ENCODE assay signal across 9 mouse cellular contexts in the genomic region with DNA sequence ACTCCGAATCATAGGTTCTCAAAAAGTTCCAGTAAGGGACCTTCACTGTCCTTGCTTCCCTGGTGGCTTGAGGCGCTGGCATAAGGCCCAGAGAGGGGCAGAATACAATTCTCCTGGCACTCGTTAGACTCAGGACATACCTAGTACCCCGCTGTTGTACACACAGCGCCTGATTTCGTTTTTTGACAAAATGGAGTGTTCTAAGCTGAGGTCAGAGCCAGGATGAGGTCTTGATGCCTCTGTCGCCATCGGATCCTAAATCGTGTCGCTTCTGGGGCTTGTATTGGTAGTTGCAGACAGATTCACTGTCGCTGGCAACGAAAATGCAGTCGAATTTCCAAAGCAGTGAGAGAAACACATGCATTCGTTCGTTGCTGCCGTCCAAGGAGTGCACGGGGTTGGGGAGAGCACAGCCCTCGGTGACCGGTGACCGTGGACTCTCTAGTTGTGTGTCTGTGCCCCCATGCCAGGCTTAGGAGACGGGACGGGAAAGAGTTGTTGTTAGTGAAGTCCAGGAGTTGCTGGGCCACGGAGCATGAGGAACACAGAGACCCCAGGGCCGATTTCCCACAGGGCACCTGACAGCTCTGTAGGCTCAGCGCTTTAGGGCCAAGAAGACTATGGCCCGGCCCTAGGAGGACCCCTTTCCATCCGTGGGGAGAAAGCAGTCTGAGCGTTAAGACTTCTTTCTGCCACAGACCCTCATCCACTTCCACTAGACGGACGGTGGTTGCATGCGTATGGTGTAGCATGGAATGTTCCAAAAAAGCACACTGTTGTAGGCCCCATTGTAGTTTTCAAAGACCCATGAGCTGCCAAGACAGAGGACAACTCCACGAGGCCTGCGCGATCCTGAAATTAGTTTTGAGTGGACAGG. TPM values are rescaled to one million over a fixed set of nuclear protein-coding genes. Genes with fewer than 3 reads are reported as not detected.
A peak's percentile ranks its signal among the peaks of the same experiment; 100 is the strongest.
DNase-seq lines count a peak whose midpoint lies in the region; ATAC-seq and TF ChIP-seq lines count a peak whose summit lies in the region.
"Had no signal": no experiment of that assay in that cellular context is flagged by ENCODE, and none has a peak within 500 bp of the region (broad histone marks: within the 10 kb centered on the region; RNA-seq: fewer than 3 reads in every experiment).

No protein-coding gene starts in this region.

- peak overlapping the region; percentile 64 for H3K4me2 ChIP-seq in embryonic facial prominence, embryonic 13.5 days
- 0 out of 2 replicates have a peak overlapping the region, but pooled peaks have one; percentile 80 for H3K4me2 ChIP-seq in liver, postnatal 0 days (ENCODE audit: low read depth, low read length)

- no peaks in the 10 kb centered on the region for H3K9me3 ChIP-seq in embryonic facial prominence, embryonic 13.5 days
- H3K9me3 ChIP-seq in liver, postnatal 0 days (ENCODE audit: low read length): no peaks in the 10 kb centered on the region

- no peak for ATAC-seq in embryonic facial prominence, embryonic 13.5 days (ENCODE audit: insufficient number of reproducible peaks, insufficient read depth, low FRiP score, low TSS enrichment, low read depth)
- ATAC-seq in liver, postnatal 0 days: no peak

- WGBS in embryonic facial prominence, embryonic 13.5 days: 8% methylated on average over 34 of the region's 34 CpGs
- 46% methylated on average over 34 of the region's 34 CpGs for WGBS in liver, postnatal 0 days (ENCODE audit: insufficient replicate concordance)

- H3K4me3 ChIP-seq in embryonic facial prominence, embryonic 13.5 days: peak overlapping the region; percentile 49; the same call in 1 of the 2 replicates
- peak overlapping the region; percentile 53; the same call in 1 of the 2 replicates for H3K4me3 ChIP-seq in liver, postnatal 0 days (ENCODE audit: low read depth, low read length)

- no peak for TF ChIP-seq CTCF in liver, postnatal 0 days (IDR thresholded peaks at IDR 0.05; ENCODE audit: low read depth)

- peaks cover 99% of the 10 kb centered on the region for H3K27me3 ChIP-seq in embryonic facial prominence, embryonic 13.5 days
- H3K27me3 ChIP-seq in liver, postnatal 0 days (ENCODE audit: insufficient read depth, low read length): peaks cover 86% of the 10 kb centered on the region

- no peak overlapping the region for H3K9ac ChIP-seq in embryonic facial prominence, embryonic 13.5 days
- H3K9ac ChIP-seq in liver, postnatal 0 days (replicated peaks): no peak overlapping the region

- no peaks in the 10 kb centered on the region for H3K36me3 ChIP-seq in embryonic facial prominence, embryonic 13.5 days
- no peaks in the 10 kb centered on the region for H3K36me3 ChIP-seq in liver, postnatal 0 days (replicated peaks; ENCODE audit: insufficient read depth, low read length)

- H3K27ac ChIP-seq in embryonic facial prominence, embryonic 13.5 days: no peak overlapping the region
- H3K27ac ChIP-seq in liver, postnatal 0 days (ENCODE audit: low read depth): no peak overlapping the region

- no peak for TF ChIP-seq EP300 in liver, postnatal 0 days (IDR thresholded peaks at IDR 0.05; ENCODE audit: low read depth)

- peak; percentile 24 to 80 for DNase-seq in cerebellum, postnatal 25 days
- DNase-seq in cerebellum, adult 9-10 months: no peak
- DNase-seq in kidney, postnatal 14 days: peak; percentile 26
- DNase-seq in kidney, adult 11 months: no peak
- no peak for DNase-seq in liver, postnatal 0 days
- no peak for DNase-seq in thymus, postnatal 10 days (ENCODE audit: low spot score in 2 of 2)
- DNase-seq in right cerebral cortex, adult 2 months (ENCODE audit: low spot score in 2 of 2): no peak

- H3K4me1 ChIP-seq in embryonic facial prominence, embryonic 13.5 days: peaks cover 78% of the 10 kb centered on the region
- H3K4me1 ChIP-seq in liver, postnatal 0 days (ENCODE audit: insufficient read depth): peaks cover 14% of the 10 kb centered on the region

RNA-seq across cellular contexts. Expression of gene Runx3, which starts 30.9 kb away (rescaled TPM):
- polyA plus RNA-seq in embryonic facial prominence, embryonic 13.5 days (2015; fragmentation: Nextera tagmentation; extraction: Ambion mirVana): 3.1 and 3.9 TPM in 2 replicates
- 0.39 and 0.46 TPM in 2 replicates for polyA plus RNA-seq in liver, postnatal 0 days (2015; fragmentation: Nextera tagmentation; extraction: Ambion mirVana)
- polyA plus RNA-seq: neural tube, embryonic 14.5 days had no signal

Comparison
In these comparisons a context has a peak if more than half of its experiments do, and no peak if none do; other contexts are left out.
1. DNase-seq: peak in cerebellum, postnatal 25 days (2 of 2) and kidney, postnatal 14 days (single experiment); none in cerebellum, adult 9-10 months (single experiment), kidney, adult 11 months (single experiment), liver, postnatal 0 days (single experiment), thymus, postnatal 10 days (0 of 2) and right cerebral cortex, adult 2 months (0 of 2).